Mouse (Mus musculus) C2C12 (cell line): ENCODE data around the gene Nav3.

ENCODE experiments used
- CTCF ChIP-seq: IDR thresholded peaks from one replicate; pipeline ENCODE4 v1.5.1; 2011; ENCODE audit not compliant: control insufficient read depth, insufficient read depth, insufficient read length
- FOSL1 ChIP-seq: IDR thresholded peaks from one replicate; pipeline ENCODE4 v1.8.0; 2011; ENCODE audit warnings: mild to moderate bottlenecking, low read length; ENCODE audit not compliant: poor library complexity, insufficient read depth, severe bottlenecking
- USF1 ChIP-seq: IDR thresholded peaks from one replicate; pipeline ENCODE4 v1.6.1; 2011; ENCODE audit warnings: low read depth, mild to moderate bottlenecking, control low read depth, moderate library complexity

GRCm38 (mm10) chr10:110162596-110162995 lies 293.4 kb downstream of the Nav3 start:
- TF ChIP-seq FOSL1 (no peak), CTCF (no peak), USF1 (no peak)
